Mouse (Mus musculus): Measurements from ENCODE around the gene Tlnrd1. TPM values are rescaled to one million over a fixed set of nuclear protein-coding genes. Genes with fewer than 3 reads are reported as not detected.

The Tlnrd1 gene
- polyA plus RNA-seq, 1 experiment from 2014 or later, result 8.4 TPM

DNA sequence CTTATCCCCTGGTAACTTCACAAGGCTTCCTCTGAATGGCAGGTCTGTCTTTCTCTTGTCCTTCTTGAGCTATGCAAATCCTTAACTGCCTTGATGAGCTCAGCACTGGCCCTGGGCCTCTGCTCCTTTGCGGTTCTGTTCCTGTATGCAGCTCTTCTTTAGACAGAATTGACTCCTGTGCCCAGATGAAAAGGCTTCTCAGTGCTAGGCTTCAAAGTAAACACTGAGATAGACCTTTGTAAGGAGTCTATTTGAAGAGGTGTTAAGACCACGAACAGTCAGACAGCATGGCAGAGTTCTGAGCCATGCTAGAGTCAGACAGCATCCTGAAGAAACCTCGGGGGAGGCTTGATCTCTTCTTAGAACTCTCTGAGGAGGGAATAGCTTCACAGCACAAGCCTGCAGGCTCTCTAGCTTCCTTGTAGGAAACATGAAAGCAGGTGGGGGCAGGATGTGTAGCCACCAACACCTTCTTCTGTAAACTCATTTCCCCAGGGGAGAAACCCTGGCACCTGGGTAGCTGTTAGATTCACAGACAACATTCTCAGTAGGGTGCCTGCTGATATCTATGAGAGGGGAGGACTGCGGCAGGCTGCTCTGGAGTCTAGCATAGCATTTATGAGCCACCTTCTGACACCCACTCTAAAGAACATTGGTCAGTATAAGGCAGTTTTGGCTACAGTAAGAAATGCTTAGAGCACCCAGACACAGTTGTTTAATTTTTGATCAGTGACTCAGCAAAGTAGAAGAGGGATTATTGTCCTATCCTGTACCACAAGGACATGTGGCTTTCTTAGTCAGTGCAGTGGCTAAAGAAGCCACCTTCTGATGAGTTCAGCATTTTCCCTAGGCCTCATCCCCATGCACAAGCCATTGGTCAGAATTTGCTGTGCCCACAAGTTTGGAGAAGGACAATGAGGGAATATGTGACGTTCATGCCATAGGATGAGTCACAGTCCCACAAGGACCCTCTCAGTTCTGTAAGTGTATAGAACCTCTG is 31.4 kb downstream of the Tlnrd1 start:
- Histone ChIP-seq H3K27ac (ENCODE audit: low read length) (no peak overlapping the region), H3K36me3 (ENCODE audit: control insufficient read depth, insufficient read depth) (no peaks in the 10 kb centered on the region), H3K27me3 (ENCODE audit: control insufficient read depth, insufficient read depth, low read length) (no peaks in the 10 kb centered on the region), H3K4me3 (ENCODE audit: low read length) (no peak overlapping the region), H3K4me2 (ENCODE audit: low read depth, low read length) (no peak overlapping the region), H3K9me3 (replicated peaks; ENCODE audit: control insufficient read depth, low read length) (no peaks in the 10 kb centered on the region), H3K4me1 (ENCODE audit: control insufficient read depth, insufficient read depth, low read length) (0 out of 2 replicates have a peak, but pooled peaks cover 2% of the 10 kb centered on the region), H3K9ac (ENCODE audit: low read length) (no peak overlapping the region)
- 40% methylated on average over 5 of the region's 5 CpGs for WGBS
- ATAC-seq (replicated peaks; ENCODE audit: extremely low read depth, insufficient read depth, low FRiP score), result no peak

DNA sequence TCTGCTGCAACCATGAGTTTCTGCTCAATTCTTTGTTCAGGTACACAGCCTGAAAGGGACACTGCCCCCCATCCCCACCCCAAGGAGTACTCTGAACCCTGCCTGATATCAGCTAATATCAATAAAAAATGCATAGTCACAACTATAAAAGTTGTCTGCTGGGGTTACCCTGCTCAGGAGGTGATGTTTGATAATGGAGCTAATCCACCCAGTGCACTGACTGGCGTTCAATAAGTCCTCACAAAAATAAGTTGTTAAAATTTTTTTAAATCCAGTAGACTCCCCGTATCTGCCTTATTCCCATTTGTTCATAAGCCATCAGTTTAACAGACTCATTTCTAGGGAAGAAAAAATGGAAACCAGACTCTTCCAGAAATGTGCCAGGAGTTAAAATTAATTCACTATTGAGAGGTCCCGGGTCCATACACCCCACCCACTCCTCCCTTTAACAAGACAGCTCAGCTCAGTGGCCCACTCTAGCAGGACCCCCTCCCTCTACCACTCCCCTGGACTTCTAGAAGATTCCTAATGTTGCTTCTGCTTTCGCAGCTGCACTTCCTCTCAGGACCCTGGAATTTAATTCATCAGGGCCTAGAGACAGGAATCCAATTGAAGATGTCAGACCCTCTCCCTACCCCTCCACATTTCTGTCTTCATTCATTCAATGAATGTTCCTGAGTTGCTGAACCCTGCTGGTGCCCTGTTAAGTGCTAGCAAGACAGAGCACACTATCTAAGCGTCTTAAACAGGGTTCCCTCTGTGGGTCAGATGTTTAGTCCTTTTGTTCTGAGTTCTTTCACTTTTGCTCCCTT is 32.3 kb downstream of the Tlnrd1 start:
- no peaks in the 10 kb centered on the region for H3K27me3 ChIP-seq (ENCODE audit: control insufficient read depth, insufficient read depth, low read length)
- H3K36me3 ChIP-seq (ENCODE audit: control insufficient read depth, insufficient read depth), result no peaks in the 10 kb centered on the region
- 68% methylated on average over 5 of the region's 5 CpGs for WGBS
- H3K4me2 ChIP-seq (ENCODE audit: low read depth, low read length), result no peak overlapping the region
- ATAC-seq (replicated peaks; ENCODE audit: extremely low read depth, insufficient read depth, low FRiP score), result no peak
- H3K4me3 ChIP-seq (ENCODE audit: low read length), result no peak overlapping the region
- no peaks in the 10 kb centered on the region for H3K9me3 ChIP-seq (replicated peaks; ENCODE audit: control insufficient read depth, low read length)
- no peak overlapping the region for H3K27ac ChIP-seq (ENCODE audit: low read length)
- H3K4me1 ChIP-seq (ENCODE audit: control insufficient read depth, insufficient read depth, low read length), result 0 out of 2 replicates have a peak, but pooled peaks cover 3% of the 10 kb centered on the region
- H3K9ac ChIP-seq (ENCODE audit: low read length), result no peak overlapping the region

DNA sequence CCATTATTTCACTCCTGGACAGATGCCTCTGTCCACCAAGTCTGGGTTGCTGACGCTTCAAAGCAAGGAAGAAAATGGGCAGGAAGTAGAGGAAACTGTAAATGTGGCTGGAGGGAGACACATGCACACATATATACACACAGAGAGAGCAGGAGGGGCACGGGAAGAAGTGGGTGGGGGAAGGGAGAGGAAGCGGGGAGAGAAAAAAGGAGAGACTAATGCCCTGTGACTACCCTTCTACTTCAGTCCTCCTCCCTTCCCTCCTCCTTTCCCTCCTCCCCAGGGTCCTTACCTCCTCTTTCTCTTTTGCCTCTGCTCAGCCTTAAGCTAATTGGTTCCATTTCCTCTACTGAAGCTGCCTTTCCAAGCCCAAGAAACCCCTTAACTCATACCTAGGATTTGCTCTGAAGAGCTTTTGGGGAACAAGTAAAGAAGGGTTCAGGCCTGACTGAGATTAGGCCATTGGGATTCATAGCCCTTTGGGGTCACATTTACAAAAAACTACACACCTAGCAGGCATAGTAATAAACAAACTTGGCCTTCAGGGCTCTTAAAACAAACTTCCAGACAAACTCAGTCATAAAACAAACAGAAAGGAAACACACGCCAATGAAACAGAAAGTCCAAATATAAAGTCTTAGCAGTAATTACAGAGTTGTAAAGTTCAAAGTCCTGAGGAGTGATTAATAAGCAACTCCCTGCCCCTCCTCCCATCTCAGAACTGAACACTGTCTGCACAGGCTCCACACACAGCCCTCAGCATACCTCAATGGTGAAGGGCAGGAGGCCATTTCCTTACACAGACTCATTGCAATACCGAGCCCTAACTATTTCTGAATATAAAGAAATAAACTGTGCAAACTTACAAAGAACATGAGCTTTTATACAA is 36.7 kb downstream of the Tlnrd1 start:
- Histone ChIP-seq H3K9me3 (replicated peaks; ENCODE audit: control insufficient read depth, low read length) (no peaks in the 10 kb centered on the region), H3K4me3 (ENCODE audit: low read length) (no peak overlapping the region), H3K4me2 (ENCODE audit: low read depth, low read length) (no peak overlapping the region), H3K27me3 (ENCODE audit: control insufficient read depth, insufficient read depth, low read length) (no peaks in the 10 kb centered on the region), H3K9ac (ENCODE audit: low read length) (no peak overlapping the region), H3K27ac (ENCODE audit: low read length) (no peak overlapping the region), H3K4me1 (ENCODE audit: control insufficient read depth, insufficient read depth, low read length) (peaks cover 7% of the 10 kb centered on the region; the same call in 1 of the 2 replicates), H3K36me3 (ENCODE audit: control insufficient read depth, insufficient read depth) (no peaks in the 10 kb centered on the region)
- ATAC-seq (replicated peaks; ENCODE audit: extremely low read depth, insufficient read depth, low FRiP score), result no peak
- 47% methylated on average over 5 of the region's 5 CpGs for WGBS

DNA sequence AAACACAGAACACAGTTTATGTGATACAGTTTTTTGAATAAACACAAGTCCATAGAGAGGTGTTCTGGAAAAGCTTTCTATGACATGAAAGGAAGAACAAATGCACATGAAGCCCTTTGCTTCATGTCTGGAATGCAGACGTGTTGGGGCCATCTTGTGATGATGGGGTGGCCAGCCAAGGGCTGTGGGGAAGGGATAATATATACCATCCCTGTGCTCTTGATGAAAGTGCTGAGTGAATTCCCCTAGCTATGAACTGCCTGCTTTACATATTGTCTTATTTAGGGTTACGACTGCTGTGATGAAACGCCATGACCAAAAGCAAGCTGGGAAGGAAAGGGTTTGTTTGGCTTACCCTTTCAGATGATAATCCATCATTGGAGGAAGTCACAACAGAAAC is 39.3 kb downstream of the Tlnrd1 start:
- no peak for ATAC-seq (replicated peaks; ENCODE audit: extremely low read depth, insufficient read depth, low FRiP score)
- H3K4me2 ChIP-seq (ENCODE audit: low read depth, low read length), result no peak overlapping the region
- no peaks in the 10 kb centered on the region for H3K27me3 ChIP-seq (ENCODE audit: control insufficient read depth, insufficient read depth, low read length)
- H3K36me3 ChIP-seq (ENCODE audit: control insufficient read depth, insufficient read depth), result no peaks in the 10 kb centered on the region
- 75% methylated on average over 3 of the region's 3 CpGs for whole genome bisulfite sequencing
- no peak overlapping the region for H3K4me3 ChIP-seq (ENCODE audit: low read length)
- H3K27ac ChIP-seq (ENCODE audit: low read length), result no peak overlapping the region
- H3K9me3 ChIP-seq (replicated peaks; ENCODE audit: control insufficient read depth, low read length), result no peaks in the 10 kb centered on the region
- H3K4me1 ChIP-seq (ENCODE audit: control insufficient read depth, insufficient read depth, low read length), result peaks cover 15% of the 10 kb centered on the region
- H3K9ac ChIP-seq (ENCODE audit: low read length), result no peak overlapping the region

DNA sequence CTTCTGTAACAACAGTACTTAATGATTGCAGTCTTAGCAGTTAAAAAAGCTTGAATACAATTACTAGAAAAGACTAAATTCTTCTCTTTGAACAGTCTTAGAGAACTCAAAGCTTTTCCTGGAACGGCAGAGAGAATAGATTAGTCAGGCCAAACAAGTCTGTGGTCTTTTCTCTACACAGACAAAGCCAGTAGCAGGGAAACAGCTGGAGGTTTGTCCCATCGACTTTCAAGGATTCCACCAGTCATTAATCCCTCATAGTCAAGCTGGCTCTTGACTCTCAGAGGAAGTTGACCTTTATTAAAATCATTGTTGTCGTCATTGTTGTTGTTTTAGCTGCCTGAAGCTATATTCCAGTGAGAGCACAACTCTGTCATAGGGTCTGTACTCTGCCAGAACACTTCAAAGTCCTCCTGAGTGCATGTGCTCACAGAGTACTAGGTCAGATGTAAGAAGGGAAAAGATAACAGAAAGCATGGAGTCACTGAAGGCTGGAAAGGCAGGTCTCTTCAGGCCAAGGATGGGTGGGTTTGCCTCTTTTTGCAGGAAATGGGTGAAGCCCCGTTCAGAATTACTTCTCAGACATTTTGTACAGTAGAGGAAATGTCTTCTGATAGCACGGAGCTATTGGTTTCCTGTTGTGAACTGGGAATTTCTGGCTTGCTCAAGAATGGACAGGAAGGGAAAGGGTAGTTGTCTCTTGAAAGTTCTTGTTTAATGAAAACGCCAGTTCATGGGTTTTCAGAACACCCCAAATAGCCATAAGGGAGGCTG is 41.4 kb downstream of the Tlnrd1 start:
- peaks cover 15% of the 10 kb centered on the region for H3K4me1 ChIP-seq (ENCODE audit: control insufficient read depth, insufficient read depth, low read length)
- WGBS, result 52% methylated on average over 6 of the region's 6 CpGs

DNA sequence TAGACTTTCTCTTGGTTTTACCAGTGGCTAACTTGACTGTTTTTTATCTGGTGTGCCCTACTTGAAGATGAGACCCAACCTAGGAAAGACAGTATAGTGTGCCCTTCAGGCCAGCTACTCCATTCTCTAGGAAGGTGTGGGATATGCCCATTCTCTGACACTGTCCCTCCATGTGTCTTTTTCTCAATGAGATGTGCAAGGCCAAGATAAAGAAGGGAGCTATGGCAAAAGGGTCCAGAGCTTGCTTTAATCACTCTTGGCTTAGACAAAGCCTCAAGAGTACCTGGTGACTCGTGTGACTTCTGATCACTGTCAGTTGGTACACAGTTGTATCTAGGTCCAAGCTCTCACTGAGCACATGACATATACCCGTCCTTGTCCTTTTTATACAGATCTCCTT is 44.0 kb downstream of the Tlnrd1 start:
- WGBS, result 78% methylated on average over 2 of the region's 2 CpGs
- Histone ChIP-seq H3K4me2 (ENCODE audit: low read depth, low read length) (no peak overlapping the region), H3K9me3 (replicated peaks; ENCODE audit: control insufficient read depth, low read length) (no peaks in the 10 kb centered on the region), H3K36me3 (ENCODE audit: control insufficient read depth, insufficient read depth) (no peaks in the 10 kb centered on the region), H3K4me3 (ENCODE audit: low read length) (no peak overlapping the region), H3K27ac (ENCODE audit: low read length) (no peak overlapping the region), H3K4me1 (ENCODE audit: control insufficient read depth, insufficient read depth, low read length) (peaks cover 12% of the 10 kb centered on the region), H3K27me3 (ENCODE audit: control insufficient read depth, insufficient read depth, low read length) (no peaks in the 10 kb centered on the region), H3K9ac (ENCODE audit: low read length) (no peak overlapping the region)
- no peak for ATAC-seq (replicated peaks; ENCODE audit: extremely low read depth, insufficient read depth, low FRiP score)

More for the DNA sequence above, 41.4 kb downstream of the Tlnrd1 start:
- no peaks in the 10 kb centered on the region for H3K9me3 ChIP-seq (replicated peaks; ENCODE audit: control insufficient read depth, low read length)
- ATAC-seq (replicated peaks; ENCODE audit: extremely low read depth, insufficient read depth, low FRiP score), result peak; percentile 41; the same call in 1 of the 2 replicates
- no peaks in the 10 kb centered on the region for H3K27me3 ChIP-seq (ENCODE audit: control insufficient read depth, insufficient read depth, low read length)
- no peak overlapping the region for H3K4me2 ChIP-seq (ENCODE audit: low read depth, low read length)
- no peak overlapping the region for H3K4me3 ChIP-seq (ENCODE audit: low read length)
- no peak overlapping the region for H3K9ac ChIP-seq (ENCODE audit: low read length)
- no peaks in the 10 kb centered on the region for H3K36me3 ChIP-seq (ENCODE audit: control insufficient read depth, insufficient read depth)
- peak overlapping the region; percentile 68 for H3K27ac ChIP-seq (ENCODE audit: low read length)

DNA sequence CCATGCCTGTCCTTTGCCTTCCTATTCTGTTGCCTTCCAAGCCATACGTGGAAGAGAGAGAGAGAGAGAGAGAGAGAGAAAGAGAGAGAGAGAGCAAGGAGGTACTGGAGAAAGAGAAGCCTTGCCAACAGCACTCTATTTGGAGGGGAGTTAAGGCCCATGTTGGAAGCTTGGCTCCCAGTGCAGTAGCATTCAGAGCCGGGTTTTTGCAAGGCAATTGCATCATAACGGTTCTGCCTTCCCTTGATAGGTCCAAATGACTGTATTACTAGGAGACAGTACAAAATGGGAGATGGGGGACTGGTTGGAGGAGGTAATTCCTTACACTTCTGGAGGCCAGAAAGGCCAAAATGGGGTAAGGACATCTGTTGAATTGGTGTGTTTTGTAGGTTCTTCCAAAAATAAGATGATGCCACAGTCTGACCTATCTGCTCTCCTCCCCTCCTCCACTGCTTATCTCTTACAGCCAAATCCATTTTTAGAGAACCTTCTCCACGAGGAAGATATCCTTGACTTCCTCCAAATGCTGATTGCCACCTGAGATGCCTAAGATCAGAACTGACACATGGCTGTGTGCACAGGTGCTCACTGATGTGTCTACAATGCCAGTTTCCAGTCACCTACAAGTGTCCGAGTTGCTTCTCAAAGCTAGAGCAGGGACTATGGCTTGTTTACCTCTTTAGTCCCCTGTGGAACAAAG is 45.4 kb downstream of the Tlnrd1 start:
- no peaks in the 10 kb centered on the region for H3K27me3 ChIP-seq (ENCODE audit: control insufficient read depth, insufficient read depth, low read length)
- H3K9ac ChIP-seq (ENCODE audit: low read length), result no peak overlapping the region
- WGBS, result 59% methylated on average over 5 of the region's 5 CpGs
- H3K4me3 ChIP-seq (ENCODE audit: low read length), result no peak overlapping the region
- peaks cover 12% of the 10 kb centered on the region for H3K4me1 ChIP-seq (ENCODE audit: control insufficient read depth, insufficient read depth, low read length)
- H3K4me2 ChIP-seq (ENCODE audit: low read depth, low read length), result no peak overlapping the region
- H3K9me3 ChIP-seq (replicated peaks; ENCODE audit: control insufficient read depth, low read length), result no peaks in the 10 kb centered on the region
- no peaks in the 10 kb centered on the region for H3K36me3 ChIP-seq (ENCODE audit: control insufficient read depth, insufficient read depth)
- ATAC-seq (replicated peaks; ENCODE audit: extremely low read depth, insufficient read depth, low FRiP score), result no peak
- no peak overlapping the region for H3K27ac ChIP-seq (ENCODE audit: low read length)

Measured in heart, embryonic 16.5 days (tissue).